Mouse (Mus musculus) gonadal fat pad, adult 2 months (tissue): ENCODE results near the gene 1700020L24Rik. TPM values are rescaled to one million over a fixed set of nuclear protein-coding genes. Genes with fewer than 3 reads are reported as not detected.

Experiments used
- DNase-seq: peaks from one replicate; pipeline ENCODE4 v3.0.0-alpha.2; 2012; ENCODE audit warnings: low read depth
- polyA plus RNA-seq: library from polyadenylated mRNA; depleted of rRNA; stranded (reverse); fragments of >200 nt; gene quantifications from 2 replicates; pipeline ENCODE4 v1.2.3, GENCODE M21; 2012

The 1700020L24Rik gene
- polyA plus RNA-seq, 1 experiment, result 3.7 TPM

DNA sequence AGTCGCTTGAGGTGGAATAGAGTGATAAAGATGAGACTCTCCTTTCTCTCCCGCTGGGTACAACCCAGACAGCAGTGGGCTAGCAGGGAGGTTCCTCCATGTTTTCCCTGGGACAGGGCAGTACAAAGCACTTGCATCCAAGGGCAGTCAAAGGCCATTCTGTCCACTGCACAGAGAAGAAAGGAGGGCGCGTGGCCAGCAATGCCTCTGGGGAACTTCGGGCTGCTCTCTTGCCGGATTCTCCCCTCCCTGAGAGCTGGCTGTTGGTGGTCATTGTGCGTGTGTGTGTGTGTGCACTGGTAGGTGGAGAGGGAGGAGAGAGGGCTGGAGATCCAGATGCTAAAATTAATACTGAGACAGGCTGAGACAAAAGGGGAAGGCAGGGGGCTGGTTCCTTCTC is 3.8 kb downstream of the 1700020L24Rik start:
- no peak for DNase-seq

DNA sequence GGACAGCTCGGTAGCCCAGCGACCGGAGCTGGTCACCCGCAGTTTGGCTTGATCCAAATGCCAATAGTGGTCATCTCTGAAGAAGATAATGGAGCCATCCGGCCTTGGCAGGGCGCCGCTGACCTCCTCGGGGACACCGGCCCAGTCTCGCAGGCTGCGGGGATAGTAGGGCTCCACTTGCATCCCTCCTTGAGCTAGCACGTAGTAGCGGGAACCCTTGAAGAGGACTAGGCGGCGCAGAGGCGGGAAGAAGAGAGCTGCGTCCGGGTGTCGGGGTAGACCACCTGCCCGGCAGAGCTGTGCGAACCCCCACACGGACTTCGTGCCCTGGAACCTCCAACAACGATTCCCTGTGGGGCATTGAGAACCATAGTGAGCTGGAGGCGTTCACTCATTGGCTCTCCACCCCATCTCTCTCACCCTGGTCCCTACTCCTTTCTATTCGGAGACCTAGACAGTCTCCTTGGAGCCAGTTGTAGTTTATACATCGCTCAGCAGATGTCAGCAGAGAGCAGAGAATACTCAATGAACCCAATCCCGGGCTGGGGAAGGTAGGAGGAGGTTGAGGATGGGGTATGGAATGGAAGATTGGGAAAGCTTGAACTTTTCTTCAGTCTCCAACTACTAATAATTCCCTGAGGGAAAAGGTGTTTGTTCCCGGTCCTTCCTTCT is 5.3 kb downstream of the 1700020L24Rik start:
- no peak for DNase-seq

DNA sequence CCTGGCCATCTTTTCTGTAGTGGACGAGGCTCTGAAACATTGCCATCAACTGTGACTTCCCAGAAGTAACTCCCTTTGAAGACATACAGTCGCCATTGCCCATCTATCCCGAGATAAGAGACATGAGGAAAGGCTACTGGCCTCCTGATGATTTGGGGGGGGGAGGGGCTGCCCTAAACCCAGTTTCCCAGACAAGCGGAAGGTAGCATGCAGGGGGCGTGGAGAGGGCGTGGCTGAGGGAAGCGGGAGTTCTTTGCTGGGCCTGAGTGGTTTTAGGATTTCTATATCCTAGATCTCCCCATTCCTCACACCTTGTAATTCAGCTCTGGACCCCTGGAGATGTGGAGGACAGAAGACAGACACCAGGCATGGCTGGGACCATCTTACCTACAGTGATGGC is 6.3 kb downstream of the 1700020L24Rik start:
- DNase-seq, result no peak

DNA sequence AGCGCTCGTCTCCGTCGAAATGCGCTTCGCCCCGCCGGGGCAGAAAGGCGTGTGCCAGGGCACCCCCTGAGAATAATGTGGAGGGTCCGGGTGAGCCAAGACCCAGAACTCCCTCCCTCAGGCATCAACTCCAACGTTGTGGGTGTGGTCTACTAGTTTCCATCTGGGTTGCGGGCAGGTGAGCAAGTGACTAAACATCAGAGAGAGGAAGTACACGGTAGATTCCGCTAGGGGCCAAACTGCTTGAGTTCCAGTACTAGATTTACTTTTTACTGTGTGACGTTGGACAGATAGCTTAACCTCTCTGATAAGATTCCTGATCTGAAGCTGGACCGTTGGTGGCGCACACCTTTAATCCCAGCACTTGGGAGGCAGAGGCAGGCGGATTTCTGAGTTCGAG is 7.5 kb downstream of the 1700020L24Rik start:
- no peak for DNase-seq

DNA sequence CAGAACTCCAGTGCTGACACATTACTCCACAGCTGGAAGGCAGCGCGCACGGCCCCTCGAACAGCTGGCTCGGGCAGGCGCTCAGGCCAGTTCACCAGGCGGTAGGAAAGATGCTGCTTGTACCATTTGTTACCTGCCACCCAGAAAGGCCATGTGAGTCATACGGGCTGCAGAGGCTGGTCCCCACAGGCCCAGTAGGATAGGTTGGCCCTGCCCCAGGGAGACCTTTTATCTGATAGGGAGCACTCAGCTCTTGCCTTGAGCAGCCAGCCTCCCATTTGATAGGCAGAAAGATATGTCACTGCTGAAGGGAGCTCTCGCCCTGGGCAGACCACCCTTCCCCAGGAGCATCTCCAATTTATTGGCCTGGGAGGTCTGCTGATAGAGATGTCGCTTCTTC is 10.1 kb downstream of the 1700020L24Rik start:
- no peak for DNase-seq

DNA sequence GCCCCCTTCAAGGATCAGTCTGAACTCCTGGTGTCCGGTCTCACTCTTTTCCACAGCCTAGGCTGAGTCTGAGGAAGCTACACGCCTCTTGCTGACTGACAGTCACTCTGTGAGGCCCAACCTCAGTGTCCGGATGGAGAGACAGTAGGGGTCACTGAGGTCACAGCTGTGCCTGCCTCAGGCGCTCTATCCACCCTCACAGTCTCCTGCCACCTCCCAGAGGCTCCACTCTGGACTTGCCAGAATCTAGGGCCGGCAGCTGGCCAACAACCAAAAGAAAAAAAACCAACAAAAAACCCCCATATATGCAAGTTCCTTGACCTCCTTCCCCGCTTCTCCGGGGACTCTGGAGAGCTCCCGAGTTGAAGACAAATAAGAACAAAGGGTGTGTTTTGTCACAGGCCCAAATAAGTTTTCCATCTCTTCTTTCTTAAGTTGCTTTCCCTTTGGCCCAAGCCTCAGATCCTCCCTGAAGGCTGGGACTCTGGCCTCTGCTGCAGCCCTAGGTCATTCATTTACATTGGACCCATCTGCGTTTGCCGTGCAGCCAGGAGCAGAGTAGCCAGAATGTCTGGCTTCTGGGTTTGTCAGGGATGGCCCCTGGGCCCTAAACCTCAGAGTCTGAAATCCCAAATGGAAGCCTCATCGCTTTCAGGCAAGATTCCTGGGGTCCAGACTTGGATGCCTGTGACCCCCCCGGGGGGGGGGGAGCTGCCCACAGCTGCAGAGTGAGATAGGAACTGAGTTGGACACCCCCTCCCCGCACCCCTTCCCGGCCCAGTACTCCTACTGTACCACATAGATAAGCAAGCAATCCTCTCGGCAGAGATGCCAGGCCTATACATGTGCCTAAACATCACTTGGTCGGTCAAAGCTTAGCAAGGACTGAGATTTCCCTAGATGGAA is 10.8 kb downstream of the 1700020L24Rik start:
- DNase-seq, result no peak

DNA sequence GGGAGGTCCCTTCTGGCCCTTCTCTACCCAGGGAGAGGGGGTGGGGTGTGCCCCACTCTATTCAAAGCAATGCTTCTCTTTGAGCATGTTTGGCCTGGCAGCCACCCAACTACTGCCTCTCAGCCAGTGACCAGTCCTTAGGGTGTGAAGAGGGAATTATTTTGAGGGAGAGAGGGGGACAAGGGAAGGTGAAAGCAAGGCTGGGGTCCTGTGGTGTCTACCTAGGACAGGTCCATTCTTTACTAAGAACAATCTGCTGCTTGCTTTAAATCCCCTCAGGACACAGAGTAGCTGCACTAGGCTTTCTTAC is 11.4 kb downstream of the 1700020L24Rik start:
- DNase-seq, result no peak

DNA sequence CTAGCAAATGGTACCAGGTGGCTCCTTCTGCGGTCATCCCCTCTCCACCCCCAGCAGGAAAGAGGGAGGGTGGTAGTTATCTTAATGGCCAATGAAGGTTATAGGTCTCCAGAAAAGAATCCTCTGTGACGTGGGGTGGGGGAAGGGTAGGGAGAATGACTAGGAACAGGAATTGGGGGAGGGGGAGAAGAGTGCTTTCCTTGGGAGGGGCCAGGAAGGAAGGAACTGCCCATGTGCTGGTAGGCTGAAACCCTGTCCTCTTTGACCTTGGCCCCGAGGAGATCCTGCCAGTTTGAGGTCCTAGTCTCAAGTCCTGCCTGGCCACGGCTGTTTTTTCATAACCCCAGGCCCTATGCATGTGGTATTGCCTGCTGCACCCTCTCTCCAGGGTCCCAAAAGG is 11.8 kb downstream of the 1700020L24Rik start:
- DNase-seq, result no peak

DNA sequence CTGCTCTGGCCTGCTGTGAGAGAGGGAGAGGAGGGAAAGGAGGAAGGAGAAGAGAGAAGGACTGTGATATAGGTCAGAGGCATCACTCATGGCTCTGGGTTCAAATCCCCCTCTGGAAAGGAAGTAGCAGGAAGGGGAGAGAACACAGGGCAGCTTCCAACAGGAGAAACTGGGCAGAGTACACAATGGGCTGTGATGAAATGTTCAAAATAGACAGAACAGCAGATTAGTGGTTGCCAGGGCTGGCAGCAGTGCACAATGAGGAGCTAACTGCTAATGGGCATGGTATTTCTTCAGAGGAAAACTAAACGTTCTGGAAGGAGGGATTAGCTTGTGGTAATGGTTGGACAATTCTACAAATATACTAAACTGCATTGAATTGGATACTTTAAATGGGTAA is 13.1 kb downstream of the 1700020L24Rik start:
- no peak for DNase-seq

DNA sequence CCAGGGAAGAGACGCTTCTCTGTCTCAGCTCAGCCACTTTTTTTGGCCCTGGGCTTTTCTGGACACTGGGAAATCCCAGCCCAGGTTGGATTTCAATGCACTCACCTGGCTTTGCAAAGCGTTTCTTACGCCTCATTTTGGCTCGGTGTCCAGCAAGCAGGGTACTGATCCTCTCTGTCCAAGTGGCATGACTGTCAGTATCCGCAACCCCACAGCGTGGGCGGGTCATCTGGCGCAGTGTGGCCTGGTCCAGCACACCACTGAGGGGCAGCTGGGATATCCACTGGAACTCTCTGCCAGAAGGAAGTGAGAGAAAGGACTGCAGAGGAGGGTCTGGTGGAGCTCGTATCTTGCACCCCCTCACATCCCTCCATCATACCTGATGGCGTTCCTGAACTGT is 13.8 kb downstream of the 1700020L24Rik start:
- DNase-seq, result no peak

DNA sequence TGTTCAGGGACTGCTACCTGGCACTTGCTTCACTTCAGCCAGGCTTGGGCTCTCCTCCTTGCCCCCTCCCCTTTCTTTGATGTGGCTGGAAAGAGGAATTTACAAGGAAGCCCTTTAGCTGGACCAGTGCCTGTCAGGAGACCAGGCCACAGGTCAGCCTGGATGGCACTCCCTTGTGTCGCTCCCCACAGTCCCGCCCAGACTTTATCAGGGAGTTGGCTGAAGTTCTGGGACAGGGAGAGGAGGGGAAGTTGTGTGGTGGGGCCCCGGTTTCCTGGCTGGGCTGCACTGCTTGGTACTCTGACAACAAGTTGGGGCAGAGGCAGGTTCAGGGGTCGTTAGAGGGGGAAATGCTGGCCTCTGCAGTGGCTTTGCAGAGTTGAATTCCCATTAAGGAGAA is 17.1 kb downstream of the 1700020L24Rik start:
- no peak for DNase-seq

DNA sequence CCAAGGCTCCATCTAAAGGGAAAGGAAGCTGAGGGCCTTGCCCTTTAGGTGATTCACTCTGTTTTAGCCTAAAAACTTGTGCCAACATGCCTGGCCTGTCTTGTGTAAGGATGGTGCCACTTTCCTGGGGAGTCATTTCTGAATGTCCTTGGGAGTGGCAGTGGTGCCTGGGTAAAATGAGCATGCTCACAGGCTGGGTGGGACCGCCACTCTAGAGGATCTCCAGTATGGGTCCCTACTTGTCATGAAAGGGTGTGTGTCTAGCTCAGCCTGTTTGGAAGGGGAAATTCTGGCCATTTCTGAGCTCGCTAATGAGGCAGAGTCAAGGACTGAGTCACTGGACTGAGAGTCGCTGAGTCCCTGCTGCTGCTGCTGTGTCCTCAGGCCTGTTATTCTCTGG is 18.1 kb downstream of the 1700020L24Rik start:
- no peak for DNase-seq

DNA sequence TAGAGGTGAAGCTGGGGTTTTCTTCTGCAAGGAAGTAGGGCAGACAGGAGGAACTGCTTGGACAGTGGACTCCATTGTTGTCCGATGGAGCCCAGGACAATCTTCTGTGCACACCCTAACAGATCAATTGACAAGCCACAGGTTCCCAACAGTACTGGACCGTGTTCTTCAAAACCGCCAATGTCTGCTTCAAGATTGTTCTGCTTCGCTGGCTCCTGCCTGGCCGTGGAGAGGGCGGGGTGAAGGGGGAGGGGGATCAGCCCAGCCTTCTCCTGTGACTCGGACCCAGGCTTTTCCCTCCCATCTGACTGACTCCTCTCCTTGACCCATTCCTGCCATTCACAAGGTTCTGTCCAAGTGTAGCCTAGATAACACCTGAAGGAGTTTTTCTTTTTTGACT is 19.8 kb downstream of the 1700020L24Rik start:
- no peak for DNase-seq

DNA sequence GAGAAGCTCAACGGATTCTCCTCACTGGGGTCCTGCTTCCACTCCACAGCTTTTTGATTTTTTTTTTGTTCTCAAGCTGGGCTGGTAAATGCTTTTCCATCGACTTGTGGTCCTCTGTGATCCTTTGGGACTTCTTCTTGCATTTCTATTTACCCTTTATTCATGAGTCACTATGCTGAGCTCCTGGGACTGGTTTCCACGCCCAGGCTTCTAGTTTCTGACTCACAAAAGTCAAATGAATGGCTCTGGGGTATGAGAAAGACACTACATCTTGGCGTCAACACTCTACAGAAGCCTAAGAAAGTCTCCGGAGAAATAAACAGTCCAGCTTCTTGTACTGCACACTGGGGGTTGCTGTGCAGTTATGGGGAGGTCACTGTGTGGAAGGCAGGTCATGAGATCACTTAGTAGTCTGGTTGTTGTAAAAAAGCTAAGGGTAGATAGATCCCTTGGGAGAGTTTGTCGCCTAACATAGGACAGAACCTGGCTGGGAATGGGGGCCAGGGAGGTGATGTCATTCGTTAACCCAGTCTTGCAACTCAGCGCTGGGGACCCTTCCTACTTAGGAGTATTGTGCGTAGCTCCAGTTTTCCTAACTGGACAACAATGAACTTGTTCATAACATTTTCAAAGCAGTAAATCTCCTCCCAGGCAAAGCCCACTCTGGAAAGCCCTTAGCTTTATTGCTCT is 20.6 kb downstream of the 1700020L24Rik start:
- DNase-seq, result no peak

DNA sequence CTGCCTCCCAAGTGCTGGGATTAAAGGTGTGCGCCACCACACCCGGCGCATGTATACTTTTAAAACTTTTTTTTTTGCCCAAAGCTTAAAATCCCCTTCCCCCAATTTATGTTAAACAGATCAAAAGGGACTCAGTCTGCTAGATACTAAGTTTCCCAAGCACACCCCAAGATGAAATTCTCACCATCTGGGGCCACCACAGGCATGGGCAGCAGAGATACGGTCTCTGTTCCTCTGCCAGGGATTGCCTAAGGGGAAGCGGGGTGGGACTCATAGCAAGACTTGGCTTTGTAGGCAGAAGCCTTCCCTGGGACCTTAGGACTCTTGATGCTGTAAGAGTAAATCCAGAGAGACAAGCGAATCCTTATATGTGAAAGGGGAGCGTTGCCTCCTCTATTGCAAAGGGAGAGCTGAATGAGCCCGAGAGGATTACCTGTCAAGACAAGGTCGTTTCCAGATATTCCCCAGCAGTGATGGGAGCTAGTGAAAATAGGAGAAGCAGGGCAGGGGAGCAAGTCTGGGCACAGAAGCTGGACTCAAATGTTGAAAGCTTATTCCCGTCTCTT is 24.1 kb downstream of the 1700020L24Rik start:
- DNase-seq, result no peak

DNA sequence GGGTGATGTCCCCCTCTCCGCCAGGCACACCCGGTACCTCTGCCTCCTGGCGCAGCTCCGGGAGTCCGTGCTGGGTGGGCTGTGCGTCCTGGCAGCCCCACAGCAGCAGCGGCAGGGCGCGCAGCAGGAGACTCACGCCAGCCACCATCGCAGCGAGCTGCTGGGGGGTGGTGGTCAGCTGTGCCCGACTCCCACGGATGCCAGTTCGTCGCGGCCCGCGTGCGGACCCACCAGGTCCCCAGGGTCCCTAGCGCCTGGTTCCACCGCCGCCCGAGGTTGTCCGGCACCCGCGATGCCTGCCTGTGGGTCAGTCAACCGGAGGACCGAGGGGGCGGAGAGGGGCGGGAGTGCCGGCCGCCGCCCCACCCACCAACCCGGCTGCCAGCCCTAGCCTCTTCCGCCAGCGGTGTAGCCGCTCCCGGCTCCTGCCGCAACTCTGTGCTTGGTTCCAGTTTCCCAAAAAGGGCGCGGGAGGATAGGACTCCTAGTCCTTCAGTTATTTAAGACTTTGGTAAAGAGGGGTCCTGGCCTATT is 25.3 kb downstream of the 1700020L24Rik start, which contains the start of gene Mmp28:
Mmp28 (minus strand) TSS at position 361 of the 534 bp plus-strand sequence.
- no peak for DNase-seq

DNA sequence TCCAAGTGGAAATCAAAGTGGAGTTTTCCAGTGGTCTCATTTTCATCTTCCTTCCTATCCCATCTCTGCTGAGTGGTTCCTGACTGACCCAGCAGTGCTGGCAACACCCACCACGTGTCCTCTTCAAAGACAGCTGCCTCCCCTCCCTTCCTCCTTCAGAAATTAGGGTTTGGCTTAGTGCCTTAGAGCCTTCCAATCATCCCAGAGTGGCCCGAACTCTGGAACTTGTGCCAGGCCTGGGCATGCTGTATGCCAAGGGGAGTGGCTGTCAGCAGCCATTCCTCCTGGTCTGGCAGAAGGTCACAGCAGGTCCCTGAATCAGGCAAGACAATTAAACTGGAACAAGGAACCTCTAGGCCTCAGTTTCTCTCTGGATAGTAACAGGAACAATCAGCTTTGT is 28.5 kb downstream of the 1700020L24Rik start:
- no peak for DNase-seq

DNA sequence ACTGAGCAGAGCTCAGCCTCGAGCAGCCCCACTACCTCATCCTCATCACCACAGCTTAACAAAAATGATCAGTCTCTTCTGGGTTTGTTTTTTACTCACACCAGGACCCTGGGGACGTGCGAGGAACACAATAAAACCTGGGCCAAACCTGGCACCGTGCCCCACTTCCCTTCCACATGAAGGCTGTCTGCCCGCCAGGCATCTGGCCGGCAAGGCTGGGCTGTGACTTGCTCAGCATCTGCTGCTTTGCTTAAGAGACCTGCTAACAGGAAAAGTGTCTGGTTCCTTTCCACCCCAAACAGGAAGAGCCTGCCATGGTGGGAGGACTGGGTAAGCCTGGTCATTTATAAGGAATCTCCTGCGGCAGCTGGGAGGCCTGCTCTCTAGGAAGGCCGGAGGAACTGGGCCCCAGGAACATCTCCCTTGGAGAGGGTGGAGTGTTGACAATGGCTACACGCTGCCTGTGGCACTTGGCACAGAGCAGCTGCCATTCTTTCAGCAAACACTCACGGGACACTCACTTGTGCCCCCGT is 29.7 kb downstream of the 1700020L24Rik start:
- DNase-seq, result no peak

DNA sequence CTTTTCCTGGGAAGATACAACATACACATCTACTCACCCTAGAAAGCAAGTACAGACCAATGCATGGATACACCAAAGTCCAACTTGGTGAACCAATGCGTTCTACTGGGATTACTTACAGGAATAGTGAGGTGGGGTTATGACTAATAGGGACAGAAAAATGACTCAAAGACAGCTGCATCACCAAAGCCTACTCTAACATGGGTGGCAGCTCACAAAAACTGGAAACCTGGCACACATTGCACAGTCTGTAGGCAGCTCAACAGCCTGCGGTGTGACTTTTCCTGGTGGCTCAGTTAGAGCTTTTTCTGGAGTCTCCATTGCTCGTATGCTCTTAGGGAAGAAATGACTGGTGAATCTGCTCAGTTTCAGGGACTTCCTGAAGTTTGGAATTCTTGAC is 31.3 kb downstream of the 1700020L24Rik start:
- no peak for DNase-seq

DNA sequence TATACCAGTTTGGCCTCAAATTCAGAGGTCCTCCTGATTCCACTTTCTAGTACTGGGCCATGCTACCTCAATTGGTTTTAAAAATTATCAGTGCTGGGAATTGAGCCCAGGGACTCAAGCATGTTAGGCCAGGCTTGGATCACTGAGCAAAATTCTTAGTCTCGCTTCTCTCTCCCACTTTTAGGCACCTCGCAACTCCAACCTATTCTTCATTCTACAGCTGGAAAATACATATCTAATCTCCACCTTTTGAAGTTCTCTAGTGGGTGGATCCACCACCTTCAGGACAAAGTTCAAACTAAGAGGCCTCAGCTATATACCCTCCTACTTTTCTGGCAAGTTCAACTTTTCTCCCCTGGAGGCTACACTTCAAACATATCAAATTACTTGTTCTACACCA is 34.3 kb downstream of the 1700020L24Rik start:
- DNase-seq, result no peak

DNA sequence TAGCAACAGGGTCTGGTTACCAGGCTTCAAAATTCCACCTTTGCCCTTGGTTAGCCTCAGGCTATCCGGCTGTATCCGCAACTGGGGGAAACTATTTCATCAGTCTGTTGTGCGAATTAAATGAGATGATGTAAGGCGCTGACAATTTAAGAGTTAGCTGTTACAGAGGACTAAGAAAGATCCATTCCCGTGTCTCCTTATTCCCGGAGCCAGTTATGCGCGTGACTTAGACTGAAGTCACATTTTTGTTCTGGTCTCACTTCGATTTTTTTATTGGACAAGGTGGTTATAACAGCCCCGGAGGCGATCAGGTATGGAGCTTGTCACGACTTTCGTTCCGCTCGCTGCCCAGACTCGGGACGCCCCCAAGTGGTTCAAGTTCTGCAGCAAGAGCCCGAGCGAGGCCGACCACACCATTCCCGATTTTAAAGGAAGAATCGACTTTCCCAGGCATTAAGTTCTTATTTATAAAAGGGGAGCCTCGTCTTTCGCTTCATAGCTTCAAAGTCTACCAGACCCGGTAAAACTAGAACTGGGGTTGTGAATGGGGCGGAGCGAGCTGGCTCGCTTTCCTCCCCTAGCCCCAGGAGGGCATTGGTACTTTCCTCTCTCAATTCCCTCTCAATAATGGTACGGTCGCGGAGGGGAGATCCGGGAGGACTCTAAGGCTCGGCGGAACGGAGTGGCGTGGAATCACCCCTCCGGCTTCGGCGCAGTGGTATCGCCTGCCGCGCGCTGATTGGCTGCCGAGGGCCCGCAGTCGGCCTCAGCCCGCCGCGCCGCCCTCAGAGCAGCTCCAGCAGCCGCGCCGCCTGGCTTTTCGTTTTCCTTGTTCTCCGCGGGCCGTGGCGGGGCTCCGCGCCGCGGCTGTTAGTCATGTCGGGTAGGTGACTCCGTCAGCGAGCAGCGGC is 35.1 kb downstream of the 1700020L24Rik start, which contains the start of gene Taf15:
Taf15 (plus strand) TSS at position 763 of the 911 bp plus-strand sequence.
- DNase-seq, result peak; percentile 88
